In genomic region chrX:103980036-103980435, GRCm38 (mm10) we compare ENCODE assay signal across 8 mouse cellular contexts. TPM values are rescaled to one million over a fixed set of nuclear protein-coding genes. Genes with fewer than 3 reads are reported as not detected.
DNase-seq lines count a peak whose midpoint lies in the region; ATAC-seq and TF ChIP-seq lines count a peak whose summit lies in the region.

No protein-coding gene starts in this region.

- H3K9me3 ChIP-seq in forebrain, embryonic 13.5 days (replicated peaks), result no peaks in the 10 kb centered on the region
- H3K9me3 ChIP-seq in intestine, embryonic 15.5 days, result no peaks in the 10 kb centered on the region
- no peaks in the 10 kb centered on the region for H3K9me3 ChIP-seq in liver, postnatal 0 days (ENCODE audit: low read length)

- no peak for TF ChIP-seq EP300 in liver, postnatal 0 days (IDR thresholded peaks at IDR 0.05; ENCODE audit: low read depth)

- H3K9ac ChIP-seq in forebrain, embryonic 13.5 days, result peak overlapping the region; percentile 81
- H3K9ac ChIP-seq in intestine, embryonic 15.5 days, result peak overlapping the region; percentile 84
- H3K9ac ChIP-seq in liver, postnatal 0 days (replicated peaks), result peak overlapping the region; percentile 93

- DNase-seq in gastrocnemius, postnatal 10 days, result peak; percentile 6
- no peak for DNase-seq in gastrocnemius, adult 8-10 months (ENCODE audit: low spot score in 2 of 2)
- DNase-seq in adrenal gland, postnatal 14 days, result peak; percentile 27
- DNase-seq in liver, postnatal 0 days, result peak; percentile 20
- DNase-seq in retina, embryonic 14.5 days (ENCODE audit: low spot score), result peak; percentile 46
- DNase-seq in urinary bladder, adult 18-20 months (ENCODE audit: low spot score in 2 of 2), result no peak

- H3K27ac ChIP-seq in forebrain, embryonic 13.5 days, result peak overlapping the region; percentile 93
- H3K27ac ChIP-seq in intestine, embryonic 15.5 days, result peak overlapping the region; percentile 83
- H3K27ac ChIP-seq in liver, postnatal 0 days (ENCODE audit: low read depth), result peak overlapping the region; percentile 98

- H3K4me1 ChIP-seq in forebrain, embryonic 13.5 days, result peaks cover 3% of the 10 kb centered on the region; the same call in 1 of the 2 replicates
- H3K4me1 ChIP-seq in intestine, embryonic 15.5 days (replicated peaks), result no peaks in the 10 kb centered on the region
- H3K4me1 ChIP-seq in liver, postnatal 0 days (ENCODE audit: insufficient read depth), result no peaks in the 10 kb centered on the region

- 15% methylated on average over 12 of the region's 12 CpGs for WGBS in forebrain, embryonic 13.5 days
- 19% methylated on average over 12 of the region's 12 CpGs for WGBS in intestine, embryonic 15.5 days
- 18% methylated on average over 12 of the region's 12 CpGs for WGBS in liver, postnatal 0 days (ENCODE audit: insufficient replicate concordance)

- TF ChIP-seq CTCF in liver, postnatal 0 days (IDR thresholded peaks at IDR 0.05; ENCODE audit: low read depth), result no peak

- ATAC-seq in forebrain, embryonic 13.5 days, result no peak
- no peak for ATAC-seq in intestine, embryonic 15.5 days
- no peak for ATAC-seq in liver, postnatal 0 days

- peaks cover 10% of the 10 kb centered on the region for H3K27me3 ChIP-seq in forebrain, embryonic 13.5 days
- 0 out of 2 replicates have a peak, but pooled peaks cover 2% of the 10 kb centered on the region for H3K27me3 ChIP-seq in intestine, embryonic 15.5 days (replicated peaks)
- no peaks in the 10 kb centered on the region for H3K27me3 ChIP-seq in liver, postnatal 0 days (ENCODE audit: insufficient read depth, low read length)

- peak overlapping the region; percentile 72 for H3K4me3 ChIP-seq in forebrain, embryonic 13.5 days
- H3K4me3 ChIP-seq in intestine, embryonic 15.5 days (replicated peaks), result peak overlapping the region; percentile 71
- peak overlapping the region; percentile 82 for H3K4me3 ChIP-seq in liver, postnatal 0 days (ENCODE audit: low read depth, low read length)

- H3K4me2 ChIP-seq in forebrain, embryonic 13.5 days, result peak overlapping the region; percentile 62
- peak overlapping the region; percentile 49 for H3K4me2 ChIP-seq in intestine, embryonic 15.5 days (replicated peaks)
- peak overlapping the region; percentile 57 for H3K4me2 ChIP-seq in liver, postnatal 0 days (ENCODE audit: low read depth, low read length)

- peaks cover 4% of the 10 kb centered on the region; the same call in 1 of the 2 replicates for H3K36me3 ChIP-seq in forebrain, embryonic 13.5 days (ENCODE audit: poor library complexity, severe bottlenecking)
- H3K36me3 ChIP-seq in intestine, embryonic 15.5 days, result no peaks in the 10 kb centered on the region
- H3K36me3 ChIP-seq in liver, postnatal 0 days (replicated peaks; ENCODE audit: insufficient read depth, low read length), result no peaks in the 10 kb centered on the region; the same call in 1 of the 2 replicates

RNA-seq across cellular contexts. Expression of gene Rlim, which starts 1.0 kb away (rescaled TPM):
- 10 to 100 TPM; 26.6 to 29.0 TPM for total RNA-seq in gastrocnemius, postnatal 10 days (2021)
- total RNA-seq in gastrocnemius, adult 8-10 months (2022), result 10 to 100 TPM; 19.6 to 22.6 (median 21.2) TPM
- total RNA-seq in adrenal gland, postnatal 14 days (2021), result 58.3 and 58.8 TPM in 2 replicates
- polyA plus RNA-seq in forebrain, embryonic 13.5 days (2015; fragmentation: Nextera tagmentation; extraction: Ambion mirVana), result 30.0 and 33.6 TPM in 2 replicates
- polyA plus RNA-seq in intestine, embryonic 15.5 days (2015; fragmentation: Nextera tagmentation; extraction: Ambion mirVana), result 28.0 and 29.2 TPM in 2 replicates
- polyA plus RNA-seq in liver, postnatal 0 days (2015; fragmentation: Nextera tagmentation; extraction: Ambion mirVana), result 5.8 and 6.8 TPM in 2 replicates

Comparison
In these comparisons a context has a peak if more than half of its experiments do, and no peak if none do; other contexts are left out.
1. DNase-seq: peak in gastrocnemius, postnatal 10 days (single experiment), adrenal gland, postnatal 14 days (single experiment), liver, postnatal 0 days (single experiment) and retina, embryonic 14.5 days (single experiment); none in gastrocnemius, adult 8-10 months (0 of 2) and urinary bladder, adult 18-20 months (0 of 2).
2. Peak in every context shown above with its lines, with median percentiles within 50 percentile points of each other: H3K27ac ChIP-seq, H3K4me2 ChIP-seq, H3K4me3 ChIP-seq and H3K9ac ChIP-seq.